ENCODE assay signal across 8 mouse cellular contexts in genomic region chr12:73045724-73046606, GRCm38 (mm10). TPM values are rescaled to one million over a fixed set of nuclear protein-coding genes. Genes with fewer than 3 reads are reported as not detected.
A peak's percentile ranks its signal among the peaks of the same experiment; 100 is the strongest.
DNase-seq lines count a peak whose midpoint lies in the region; ATAC-seq lines count a peak whose summit lies in the region.

No protein-coding gene starts in this region.

- peaks cover 41% of the 10 kb centered on the region for H3K4me1 ChIP-seq in embryonic facial prominence, embryonic 13.5 days
- peaks cover 6% of the 10 kb centered on the region; the same call in 1 of the 2 replicates for H3K4me1 ChIP-seq in liver, embryonic 16.5 days (ENCODE audit: control insufficient read depth, low read depth, low read length)

- peaks cover 5% of the 10 kb centered on the region; the same call in 1 of the 2 replicates for H3K36me3 ChIP-seq in embryonic facial prominence, embryonic 13.5 days
- H3K36me3 ChIP-seq in liver, embryonic 16.5 days (ENCODE audit: control insufficient read depth, insufficient read depth): no peaks in the 10 kb centered on the region

- H3K27me3 ChIP-seq in embryonic facial prominence, embryonic 13.5 days: peaks cover 65% of the 10 kb centered on the region
- peaks cover 94% of the 10 kb centered on the region for H3K27me3 ChIP-seq in liver, embryonic 16.5 days (ENCODE audit: control insufficient read depth, insufficient read depth, low read depth, low read length)

- peak; percentile 23 to 60 for DNase-seq in adrenal gland, adult (ENCODE audit: inconsistent age in 2 of 2, low spot score in 1 of 2)
- DNase-seq in adrenal gland, postnatal 25 days: no peak
- peak; percentile 77 for DNase-seq in 3134 (ENCODE audit: extremely low read depth, insufficient read length, low spot score)
- peak; percentile 34 for DNase-seq in heart, postnatal 4 days
- no peak for DNase-seq in cerebellum, postnatal 25 days
- no peak for DNase-seq in layer of hippocampus, postnatal 25 days (ENCODE audit: extremely low spot score in 1 of 2, low spot score in 1 of 2)

- H3K4me2 ChIP-seq in embryonic facial prominence, embryonic 13.5 days: peak overlapping the region; percentile 73
- H3K4me2 ChIP-seq in liver, embryonic 16.5 days (ENCODE audit: low read depth, low read length): peak overlapping the region; percentile 52

- peak overlapping the region; percentile 99 for H3K9ac ChIP-seq in embryonic facial prominence, embryonic 13.5 days
- no peak overlapping the region for H3K9ac ChIP-seq in liver, embryonic 16.5 days (ENCODE audit: low read depth, low read length)

- H3K9me3 ChIP-seq in embryonic facial prominence, embryonic 13.5 days: no peaks in the 10 kb centered on the region
- H3K9me3 ChIP-seq in liver, embryonic 16.5 days (replicated peaks; ENCODE audit: control insufficient read depth, low read length): no peaks in the 10 kb centered on the region

- 0 out of 2 replicates have a peak, but pooled peaks have one; percentile 16 for ATAC-seq in embryonic facial prominence, embryonic 13.5 days (ENCODE audit: insufficient number of reproducible peaks, insufficient read depth, low FRiP score, low TSS enrichment, low read depth)
- no peak for ATAC-seq in liver, embryonic 16.5 days (ENCODE audit: low read depth)

- under 1% methylated on average over 85 of the region's 85 CpGs for WGBS in embryonic facial prominence, embryonic 13.5 days
- WGBS in liver, embryonic 16.5 days (ENCODE audit: insufficient replicate concordance): under 1% methylated on average over 83 of the region's 85 CpGs

- peak overlapping the region; percentile 78 for H3K4me3 ChIP-seq in embryonic facial prominence, embryonic 13.5 days
- H3K4me3 ChIP-seq in liver, embryonic 16.5 days (ENCODE audit: low read depth, low read length): peak overlapping the region; percentile 46

- H3K27ac ChIP-seq in embryonic facial prominence, embryonic 13.5 days: peak overlapping the region; percentile 95
- no peak overlapping the region for H3K27ac ChIP-seq in liver, embryonic 16.5 days (ENCODE audit: low read length)

RNA-seq across cellular contexts. Expression of gene Six1, which starts 7.7 kb away (rescaled TPM):
- 1.6 and 4.2 TPM in 2 replicates for total RNA-seq in adrenal gland, postnatal 25 days (2021)
- 34.3 and 35.0 TPM in 2 replicates for polyA plus RNA-seq in embryonic facial prominence, embryonic 13.5 days (2015; fragmentation: Nextera tagmentation; extraction: Ambion mirVana)
- total RNA-seq in heart, postnatal 4 days (2021): under 1 TPM; 0.19 to 0.54 TPM
- 0.22 and 0.24 TPM in 2 replicates for polyA plus RNA-seq in liver, embryonic 16.5 days (2015; fragmentation: Nextera tagmentation; extraction: Ambion mirVana)
- not detected for total RNA-seq in layer of hippocampus, postnatal 25 days (2021)

Comparison
In these comparisons a context has a peak if more than half of its experiments do, and no peak if none do; other contexts are left out.
1. DNase-seq: peak in adrenal gland, adult (2 of 2), 3134 (single experiment) and heart, postnatal 4 days (single experiment); none in adrenal gland, postnatal 25 days (single experiment), cerebellum, postnatal 25 days (0 of 2) and layer of hippocampus, postnatal 25 days (0 of 2).